Mouse (Mus musculus) right cerebral cortex, postnatal 25 days (tissue): Measurements from ENCODE around the gene Etfdh.
"Not testable (repeated sequence)": the region's sequence is repeated elsewhere in the genome, so short reads cannot be mapped to it uniquely, and the experiment has no call there.

Experiments
- DNase-seq: peaks from one replicate; pipeline ENCODE4 v3.0.0; 2022

The Etfdh gene

DNA sequence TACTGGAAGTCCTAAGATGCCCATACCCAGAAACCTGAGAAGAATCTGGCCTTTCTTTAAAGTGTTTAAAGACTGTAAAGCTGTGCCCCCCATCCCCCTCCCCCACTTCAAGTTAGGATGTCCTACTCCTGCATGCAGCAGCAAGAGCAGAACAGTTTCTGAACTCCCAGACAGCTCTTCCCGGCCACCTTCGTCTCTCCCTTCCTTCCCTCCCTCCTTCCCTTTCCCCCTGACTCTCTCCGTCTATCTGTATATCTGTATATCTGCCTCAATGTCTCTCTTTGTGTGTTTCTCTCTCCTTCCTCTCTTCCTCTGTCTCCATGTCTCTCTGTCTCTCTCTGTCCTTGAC lies 52.9 kb downstream of the Etfdh start:
- DNase-seq, result no peak

DNA sequence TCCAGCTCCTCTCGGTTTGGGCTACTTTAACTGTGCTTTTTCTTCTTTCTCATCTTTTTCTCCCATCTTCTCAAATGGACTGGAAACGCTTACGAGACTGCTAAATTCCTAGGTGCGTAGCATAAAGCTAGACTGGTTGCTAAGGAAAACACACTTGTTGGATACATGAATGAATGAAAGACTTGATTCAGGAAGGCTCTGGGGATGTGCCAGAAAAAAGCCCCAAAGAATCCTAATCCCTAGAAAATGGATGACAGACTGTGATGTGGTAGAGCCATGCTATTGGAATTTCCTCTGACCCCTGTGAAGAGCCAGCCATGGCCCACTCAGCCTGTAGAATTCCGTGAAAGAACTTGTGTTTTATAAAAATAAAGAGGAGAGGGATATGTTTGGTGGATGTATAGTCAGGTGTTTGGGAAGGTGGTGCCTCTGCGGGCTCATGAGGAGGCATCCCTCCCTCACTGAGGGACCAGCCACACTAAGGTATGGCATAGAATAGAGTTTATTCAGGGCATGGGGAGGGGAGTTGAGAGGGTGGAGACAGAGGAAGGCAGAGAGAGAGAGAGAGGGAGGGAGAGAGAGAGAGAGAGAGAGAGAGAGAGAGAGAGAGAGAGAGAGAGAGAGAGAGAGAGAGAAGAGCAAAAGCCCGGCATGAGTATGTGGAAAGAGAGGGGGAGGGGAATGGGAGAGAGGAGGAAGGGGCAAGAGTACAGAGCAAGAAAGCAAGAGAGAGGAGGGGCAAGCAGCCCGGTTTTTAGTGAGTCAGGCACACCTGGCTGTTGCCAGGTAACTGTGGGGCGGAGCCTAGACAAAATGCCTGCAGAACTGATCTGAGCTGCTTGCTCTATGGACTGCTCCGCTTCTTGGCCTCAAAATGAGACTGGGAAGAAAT lies 53.5 kb downstream of the Etfdh start:
- DNase-seq, result no peak

DNA sequence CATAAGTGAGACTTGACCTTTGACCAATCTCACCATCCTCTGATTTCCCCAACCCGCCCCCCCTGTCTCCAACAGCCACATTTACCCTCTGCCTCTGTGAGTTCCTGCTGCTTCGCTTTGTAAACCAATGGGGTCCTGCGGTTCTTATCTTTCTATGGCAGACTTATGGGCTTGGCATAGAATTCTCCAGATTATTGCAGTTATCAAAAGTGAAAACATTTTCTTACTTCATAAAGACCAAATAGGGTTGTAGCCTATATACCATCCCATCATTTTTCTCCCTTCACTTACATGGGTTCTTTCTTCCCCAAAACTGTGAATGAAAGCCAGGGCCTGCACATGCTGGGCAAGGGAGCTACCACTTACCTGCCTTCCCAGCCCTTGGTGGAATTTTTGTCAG lies 55.0 kb downstream of the Etfdh start:
- no peak for DNase-seq

DNA sequence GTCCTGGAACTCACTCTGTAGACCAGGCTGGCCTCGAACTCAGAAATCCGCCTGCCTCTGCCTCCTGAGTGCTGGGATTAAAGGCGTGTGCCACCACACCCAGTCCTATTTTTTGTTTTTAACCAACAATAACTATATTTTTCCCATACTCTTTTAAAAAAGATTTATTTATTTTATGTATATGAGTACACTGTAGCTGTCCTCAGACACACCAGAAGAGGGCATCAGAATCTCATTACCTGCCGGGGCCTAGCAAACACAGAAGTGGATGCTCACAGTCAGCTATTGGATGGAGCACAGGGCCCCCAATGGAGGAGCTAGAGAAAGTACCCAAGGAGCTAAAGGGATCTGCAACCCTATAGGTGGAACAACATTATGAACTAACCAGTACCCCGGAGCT lies 55.9 kb downstream of the Etfdh start:
- not testable (repeated sequence) for DNase-seq

DNA sequence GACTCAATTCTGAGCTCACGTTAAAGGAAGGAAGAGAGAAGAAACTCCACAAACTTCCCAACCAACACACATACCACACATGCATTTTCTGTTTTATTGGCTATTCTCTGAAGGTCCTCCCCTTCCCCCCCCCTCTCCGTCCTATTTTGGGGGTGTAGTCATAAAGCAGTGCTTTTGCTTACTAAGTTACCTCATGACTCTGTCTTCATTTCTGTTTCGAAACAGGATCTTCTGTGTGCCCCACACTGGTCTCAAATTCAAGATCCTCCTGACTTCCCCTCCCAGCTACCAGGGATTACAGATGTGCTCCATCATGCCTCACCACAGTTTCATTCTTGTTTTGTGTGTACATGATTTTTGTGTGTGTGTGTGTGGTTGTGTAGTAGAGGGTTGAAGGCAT lies 56.9 kb downstream of the Etfdh start:
- no peak for DNase-seq

DNA sequence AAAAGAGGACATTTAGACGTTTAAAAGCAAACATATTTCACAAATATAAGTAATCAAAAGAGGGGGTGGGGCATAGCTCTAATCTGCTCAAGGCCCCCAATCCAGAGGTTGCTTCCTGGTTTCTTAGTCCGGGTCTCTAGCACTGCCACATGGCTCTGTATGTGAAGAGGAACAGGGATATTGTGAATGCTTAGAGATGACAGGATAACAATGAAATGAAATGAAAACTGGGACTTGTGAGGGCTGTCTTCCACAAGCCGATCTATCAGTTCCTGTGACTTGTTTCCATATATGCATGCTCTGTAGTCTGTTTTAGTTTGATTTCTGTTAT lies 60.0 kb downstream of the Etfdh start:
- DNase-seq, result no peak

DNA sequence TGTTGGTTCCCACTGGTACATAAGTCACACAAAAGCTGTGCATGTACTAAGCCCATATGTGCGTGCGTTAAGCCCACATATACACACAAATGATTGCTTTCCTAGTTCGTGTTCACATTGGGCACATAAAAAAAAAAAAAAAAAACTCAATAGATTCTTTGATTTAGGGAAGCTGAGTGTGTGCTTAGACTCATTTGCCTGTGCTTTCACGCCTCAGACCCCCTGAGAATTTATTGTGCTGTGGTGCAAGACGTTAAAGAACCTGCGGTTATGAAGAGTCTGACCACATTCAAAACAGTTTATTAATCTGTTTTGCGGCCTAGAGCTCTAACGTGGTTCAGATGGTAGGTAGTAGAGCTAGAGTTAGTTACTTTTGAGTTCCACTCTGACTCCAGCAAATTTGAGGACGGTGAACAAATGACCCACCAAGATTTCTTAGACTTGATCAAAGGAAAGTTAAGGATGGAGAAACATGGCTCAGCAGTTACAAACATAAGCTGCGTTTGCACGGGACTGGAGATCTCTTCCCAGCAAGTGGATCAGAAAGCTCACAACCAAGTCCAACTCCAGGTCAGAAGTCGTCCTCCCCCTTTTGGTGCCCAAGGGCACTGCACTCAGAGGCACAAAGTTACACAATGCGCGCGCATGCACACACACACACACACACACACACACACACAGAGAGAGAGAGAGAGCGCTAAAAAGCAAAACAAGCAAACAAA lies 60.5 kb downstream of the Etfdh start:
- DNase-seq, result no peak

DNA sequence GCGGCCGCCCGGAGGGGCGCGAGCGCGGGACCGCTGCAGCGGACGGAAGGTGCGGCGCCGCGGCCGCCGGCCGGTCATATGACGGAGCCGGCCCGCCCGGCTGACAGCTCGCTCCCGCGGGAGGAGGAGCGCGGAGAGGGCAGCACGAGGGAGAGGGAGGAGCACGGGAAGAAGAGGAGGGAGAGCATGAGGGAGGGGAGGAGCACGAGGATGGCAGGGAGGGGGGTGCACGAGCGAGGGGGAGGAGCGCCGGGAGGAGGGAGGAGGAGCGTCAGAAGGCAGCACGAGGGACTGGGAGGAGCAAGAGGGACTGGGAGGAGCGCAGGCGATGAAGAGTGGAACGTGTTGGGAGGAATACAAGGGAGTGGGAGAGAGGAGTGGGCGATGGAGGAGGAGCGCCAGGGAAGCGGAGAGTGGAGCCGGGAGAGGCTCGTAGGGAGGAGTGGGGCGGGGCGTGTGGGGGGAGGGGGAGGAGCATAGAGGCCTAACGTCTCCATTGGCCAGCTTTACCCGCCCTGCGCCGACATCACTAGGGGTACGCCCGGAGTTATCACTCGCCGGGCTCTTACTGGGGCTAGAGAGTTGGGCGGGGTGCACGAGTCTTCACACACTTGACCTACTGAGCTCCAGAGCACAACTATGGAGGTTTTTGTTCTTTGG lies 61.5 kb downstream of the Etfdh start, which contains the start of gene Fnip2:
TSS of gene Fnip2 (minus strand) at position 94 of the 660 bp plus-strand sequence.
- DNase-seq, result peak; percentile 89

DNA sequence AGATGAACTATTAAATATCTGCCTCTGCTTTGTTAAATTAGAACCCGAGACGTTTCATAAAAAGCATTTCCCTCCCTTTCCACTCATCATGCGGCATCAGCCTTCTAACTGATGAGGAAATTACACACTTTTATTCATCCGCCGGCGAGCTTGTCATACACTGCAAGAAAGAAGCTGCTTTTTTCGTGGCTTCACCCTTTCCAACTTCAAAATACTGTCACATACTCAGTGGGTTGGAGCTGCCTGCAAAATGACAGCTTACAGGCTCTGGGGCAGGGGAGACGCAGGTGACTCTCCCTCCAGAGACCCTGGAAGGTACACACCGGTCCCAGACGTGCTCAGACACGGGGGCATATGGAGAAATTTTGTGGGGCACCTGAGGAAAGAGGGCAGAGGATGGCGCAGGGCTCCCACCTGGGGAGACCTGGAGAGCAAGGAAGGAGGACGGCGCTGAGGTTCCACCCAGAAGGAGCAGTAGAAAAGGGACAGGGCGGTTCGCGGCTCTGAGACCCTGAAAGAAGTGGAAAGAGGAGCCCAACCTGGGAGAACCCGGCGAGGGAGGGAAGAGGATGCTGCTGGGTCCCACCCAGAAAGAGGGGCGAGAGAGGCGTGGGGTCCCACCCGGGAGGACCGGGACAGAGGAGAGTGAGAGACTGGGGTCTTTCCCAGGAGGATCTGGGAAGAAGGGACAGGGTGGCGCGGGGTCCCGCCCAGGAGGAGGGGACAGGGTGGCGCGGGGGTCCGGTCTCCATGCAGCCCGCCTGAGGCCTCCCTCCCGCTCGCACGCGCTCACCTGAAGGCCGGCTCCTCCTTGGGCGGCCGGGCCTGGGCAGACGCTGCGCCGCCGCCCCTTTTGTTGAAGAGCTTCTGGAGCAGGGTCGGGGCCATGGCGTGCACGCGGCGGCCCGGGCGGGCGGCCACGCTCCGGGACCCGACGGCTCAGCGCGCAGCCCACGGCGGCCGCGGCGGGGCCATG lies 62.3 kb downstream of the Etfdh start:
- DNase-seq, result peak; percentile 21

DNA sequence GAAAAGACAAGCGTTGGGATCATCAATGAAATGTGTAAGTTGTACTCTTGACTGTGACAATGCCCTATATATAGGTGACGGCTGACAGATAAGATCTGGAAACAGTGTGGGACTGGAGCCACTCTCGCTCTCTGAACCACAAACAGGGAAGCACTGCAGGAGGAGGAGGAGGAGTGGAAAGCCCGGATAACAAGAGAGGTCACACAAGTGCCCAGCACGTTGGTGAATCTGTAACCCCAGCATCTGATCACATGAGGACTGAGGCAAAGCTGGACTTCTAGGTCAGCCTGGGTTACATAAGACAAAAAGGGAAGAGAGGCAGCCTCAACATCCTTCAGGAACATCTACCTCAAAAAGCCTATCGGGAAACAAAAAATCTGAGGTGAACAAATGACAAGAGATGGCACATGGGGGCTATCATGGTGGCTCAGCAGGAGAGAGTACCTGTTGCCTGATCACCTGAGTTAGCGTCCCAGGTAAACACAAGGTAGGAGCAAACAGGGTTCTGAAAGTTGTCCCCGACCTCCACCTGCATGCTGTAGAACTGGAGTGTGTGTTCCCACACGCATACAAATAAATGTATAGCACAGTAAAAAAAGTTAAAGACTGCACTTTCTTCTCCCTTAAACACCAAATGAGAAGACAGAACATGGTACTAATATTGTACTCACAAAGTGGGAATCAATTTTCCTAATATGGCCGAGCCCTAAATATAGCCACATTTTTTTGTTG lies 64.3 kb downstream of the Etfdh start:
- no peak for DNase-seq

DNA sequence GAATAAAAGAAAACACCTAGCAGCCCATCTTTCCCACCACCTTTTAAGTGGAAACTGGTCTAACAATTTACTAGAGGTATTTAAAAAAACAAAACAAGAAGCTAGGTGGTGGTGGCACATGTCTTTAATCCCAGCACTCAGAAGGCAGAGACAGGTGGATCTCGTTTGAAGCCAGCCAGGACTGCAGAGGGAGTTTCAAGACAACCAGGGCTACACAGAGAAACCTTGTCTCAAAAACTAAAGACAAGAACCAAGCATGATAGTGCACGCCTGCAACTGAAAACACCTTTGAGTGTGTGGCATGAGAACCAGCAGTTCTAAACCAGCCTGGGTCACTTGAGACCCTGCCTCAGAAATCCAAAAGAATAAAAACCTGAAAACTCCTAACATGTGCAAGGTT lies 65.8 kb downstream of the Etfdh start:
- DNase-seq, result no peak

DNA sequence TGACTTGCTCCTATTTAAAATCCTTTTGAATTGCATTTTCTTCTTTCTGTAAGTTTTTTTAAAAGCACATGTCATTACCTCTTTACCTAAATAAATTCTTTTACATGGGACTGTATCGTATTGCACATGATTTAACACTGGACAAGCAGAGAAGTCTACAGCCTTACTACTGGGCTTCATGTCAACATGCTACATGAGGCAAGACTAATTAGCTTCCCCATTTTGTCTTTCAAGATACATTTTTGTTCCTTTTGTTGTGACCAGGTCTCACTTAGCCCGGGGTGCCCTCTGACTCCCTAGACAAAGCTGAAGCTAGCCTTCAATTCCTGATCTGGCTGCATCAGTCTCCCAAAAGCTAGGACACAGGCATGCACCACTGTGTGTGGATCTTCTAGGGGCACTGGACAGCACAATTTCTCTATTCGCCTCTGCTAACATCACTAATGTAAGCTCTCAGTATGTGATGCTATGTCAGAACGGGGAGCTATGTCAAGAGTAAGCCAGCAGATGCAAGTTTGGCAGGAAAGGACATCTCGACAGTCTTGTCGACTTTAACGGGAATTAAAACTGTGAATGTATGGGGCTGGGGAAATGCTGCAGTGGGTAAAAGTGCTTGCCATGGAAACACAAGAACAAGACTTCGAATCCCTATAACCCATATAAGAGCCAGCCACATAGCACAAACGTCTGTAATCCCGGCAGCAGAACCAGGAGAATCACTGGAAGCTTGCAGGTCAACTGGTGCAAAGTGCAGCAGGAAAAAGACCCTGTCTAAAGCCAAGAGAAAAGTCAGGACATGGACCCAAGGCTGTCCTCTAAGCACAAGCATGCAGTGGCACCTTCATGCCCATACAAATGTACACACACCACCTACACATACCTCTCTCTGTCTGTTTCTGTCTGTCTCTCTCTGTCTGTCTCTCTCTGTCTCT lies 67.2 kb downstream of the Etfdh start:
- DNase-seq, result no peak

DNA sequence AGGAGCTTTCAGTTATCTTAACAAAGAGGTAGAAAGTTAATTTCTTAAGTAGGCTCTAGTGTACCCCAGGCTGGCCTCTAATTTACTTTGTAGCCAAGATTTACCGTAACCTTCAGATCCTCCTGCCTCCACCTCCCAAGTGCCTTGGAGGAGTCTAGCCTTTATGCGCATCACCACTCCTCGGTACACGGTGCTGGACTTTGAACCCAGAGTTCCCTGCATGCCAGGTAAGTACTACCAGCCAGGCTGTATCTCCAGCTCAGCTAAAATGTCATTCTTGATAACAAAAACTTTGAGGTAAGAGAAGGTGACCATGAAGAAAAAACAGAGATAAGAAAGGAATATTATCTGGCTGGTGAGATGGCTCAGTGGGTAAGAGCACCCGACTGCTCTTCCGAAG lies 68.7 kb downstream of the Etfdh start:
- DNase-seq, result no peak

DNA sequence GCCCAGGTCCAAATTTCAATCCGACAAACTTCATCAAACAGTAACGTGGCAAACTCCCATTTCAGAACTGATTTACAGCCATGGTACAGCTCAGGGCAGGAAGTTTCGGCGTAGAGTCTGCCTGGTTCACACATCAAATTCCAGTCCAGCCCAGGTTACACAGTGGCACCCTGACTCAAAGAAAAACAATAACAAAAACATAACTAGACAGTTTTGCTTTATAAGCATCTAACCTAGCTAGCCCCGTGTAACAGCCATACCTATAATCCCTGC lies 69.6 kb downstream of the Etfdh start:
- no peak for DNase-seq

DNA sequence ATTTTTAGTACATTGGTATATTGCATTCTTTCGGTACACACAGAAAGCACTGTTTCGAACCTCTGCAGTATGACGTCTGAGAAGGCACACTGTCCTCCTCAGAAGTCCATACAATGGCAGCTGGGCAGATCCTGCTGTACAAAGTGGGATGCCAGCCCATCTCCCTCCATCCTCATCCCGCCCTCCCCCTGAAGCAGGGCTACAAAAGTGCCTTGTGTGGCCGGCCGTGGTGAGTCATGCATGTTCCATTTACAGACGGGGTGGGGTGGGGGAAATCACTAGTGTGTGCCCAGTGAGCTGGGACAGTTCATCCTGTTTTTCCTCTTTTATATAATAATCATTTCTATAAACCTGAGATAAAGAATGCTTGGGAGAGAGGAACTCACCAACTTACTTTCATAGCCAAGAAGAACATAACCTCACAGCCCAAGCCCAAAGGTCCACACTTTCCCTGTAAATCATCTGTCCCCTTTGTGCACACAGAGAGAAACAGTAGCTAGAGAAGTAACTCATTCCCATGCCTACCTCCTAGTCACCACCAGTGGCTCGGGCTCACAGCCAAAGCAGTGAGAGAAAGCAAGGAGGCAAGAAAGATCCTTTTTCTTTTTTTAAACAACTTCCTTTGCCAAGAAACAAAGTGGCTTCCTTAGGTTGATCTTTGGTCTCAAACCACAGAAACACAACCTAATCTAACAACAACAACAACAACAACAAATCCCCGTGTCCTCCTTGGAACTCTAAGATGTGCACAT lies 70.1 kb downstream of the Etfdh start:
- peak; percentile 49 for DNase-seq

DNA sequence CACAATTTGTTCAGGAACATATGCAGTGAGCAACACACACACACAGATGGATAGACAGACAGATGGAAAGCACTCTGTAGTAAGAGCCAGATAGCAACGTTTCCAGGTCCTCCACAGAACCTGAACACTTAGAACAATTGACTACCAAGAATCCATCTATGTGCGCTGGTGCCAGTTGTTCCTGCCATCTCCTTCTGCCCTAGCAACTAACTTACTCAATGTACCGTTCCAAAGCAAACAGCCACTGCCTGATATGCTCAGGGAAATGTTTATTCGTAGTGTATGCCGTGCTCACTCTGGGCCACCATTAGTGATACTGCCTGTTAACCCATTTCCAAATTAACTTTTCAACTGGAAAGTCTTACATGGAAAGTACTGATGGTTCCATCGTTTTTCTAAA lies 74.2 kb downstream of the Etfdh start:
- no peak for DNase-seq
